Mouse (Mus musculus) heart, postnatal 25 days (tissue): Measurements from ENCODE around the gene Armcx3. TPM values are rescaled to one million over a fixed set of nuclear protein-coding genes. Genes with fewer than 3 reads are reported as not detected.
A peak's percentile ranks its signal among the peaks of the same experiment; 100 is the strongest.

Source experiments
- DNase-seq: peaks from one replicate; pipeline ENCODE4 v3.0.0; 2022; ENCODE audit warnings: low spot score
- intact Hi-C: fragments of 180-260 bp; cut with DNase I; formaldehyde crosslinking; loops from one replicate; pipeline ENCODE4 v1.15.1; 2025
- microRNA-seq: library from miRNA; unstranded; fragments of <30 nt; microRNA quantifications from one replicate; pipeline ENCODE4 v1.2.0, GENCODE M21; 2022
- total RNA-seq, 2 experiments: library from RNA; stranded (reverse); gene quantifications; 2 replicates each; pipeline ENCODE4 v1.2.3; 2021

Armcx3 gene
- total RNA-seq, 2 experiments from 2014 or later = 21.0 to 23.4 TPM

- DNase-seq = peak; percentile 23
- intact Hi-C loops = no loop called here
Measured at GRCm38 (mm10) chrX:134808755-134809224, 52.4 kb downstream of the Armcx3 start, which contains the start of gene Armcx2. TSS of gene Armcx2 (minus strand) at chrX:134809221.

Small RNA genes lying within 50 kb of the gene (microRNA-seq; reads per million reads assigned to microRNA genes)
- gene Mir7093 = 0.83 reads per million

Other genes with a start within 250 kb of the Armcx3 start
- 10 to 100 TPM; 22.6 to 24.7 TPM for gene Timm8a1, start 214.7 kb upstream of the Armcx3 start, total RNA-seq
- 1 to 10 TPM; 1.0 to 1.1 TPM for gene Btk, start 173.0 kb upstream of the Armcx3 start, total RNA-seq
- gene Rpl36a, start 170.9 kb upstream of the Armcx3 start, total RNA-seq = 100 to 1,000 TPM; 103 to 104 TPM
- 1 to 10 TPM; 1.6 to 2.1 TPM for gene Gla, start 155.5 kb upstream of the Armcx3 start, total RNA-seq
- gene Hnrnph2, start 155.4 kb upstream of the Armcx3 start, total RNA-seq = 10 to 100 TPM; 61.4 to 75.0 TPM
- 1 to 10 TPM; 9.2 to 9.6 TPM for gene Armcx4, start 70.1 kb upstream of the Armcx3 start, total RNA-seq
- gene Armcx1, start 38.6 kb upstream of the Armcx3 start, total RNA-seq = 1 to 10 TPM; 5.2 to 5.5 TPM
- 1 to 10 TPM in 1 of 2 experiments, under 1 TPM in 1; 0.60 to 1.3 TPM for gene Armcx6, start 5.2 kb upstream of the Armcx3 start, total RNA-seq
- gene Armcx2, start 52.6 kb downstream of the Armcx3 start, total RNA-seq = 1 to 10 TPM; 8.1 to 8.8 TPM
- gene Nxf2, start 208.2 kb downstream of the Armcx3 start, total RNA-seq = not detected